Mouse (Mus musculus): ENCODE measurements around the gene Gm17455.

DNA sequence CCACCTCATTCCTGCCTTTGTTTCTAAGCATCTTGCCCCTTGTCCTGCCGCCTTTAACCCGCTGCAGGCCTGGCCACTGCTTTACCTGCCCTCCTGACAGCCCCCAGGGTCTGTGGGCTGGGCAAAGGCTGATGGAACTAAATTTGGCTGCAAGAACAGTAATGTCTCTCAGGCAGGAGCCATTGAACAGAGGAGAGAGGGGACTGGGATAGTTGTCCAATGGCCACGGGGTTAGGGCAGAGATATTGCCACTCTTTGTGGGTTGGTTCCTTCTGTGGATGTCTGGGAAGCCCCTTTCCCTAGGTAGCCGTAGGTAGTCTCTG, 45.6 kb upstream of the Gm17455 start:
- no peak for TF ChIP-seq CTCF (conservative IDR thresholded peaks at IDR 0.05; ENCODE audit: low read length)
- no peak for TF ChIP-seq NANOG (IDR thresholded peaks at IDR 0.05; ENCODE audit: borderline replicate concordance, low read length)
